Mouse (Mus musculus) T-helper 1 cell (primary cell): Measurements from ENCODE around the gene Stard10.

Experiments used
- in situ Hi-C: fragments of 300-600 bp; cut with MboI, MseI; formaldehyde crosslinking; loops from one replicate; pipeline ENCODE4 v1.15.1; 2025; ENCODE audit warnings: high pct_unique_total_duplicates

Gene Stard10

GRCm38 (mm10) chr7:101301361-101301880 lies 15.5 kb upstream of the Stard10 start:
- in situ Hi-C loops, result loop anchor here (10.0 kb wide), 1 partner anchor 653 kb away; no protein-coding TSS in a partner anchor

GRCm38 (mm10) chr7:101301881-101302456 lies 14.9 kb upstream of the Stard10 start, which contains the start of gene Atg16l2:
Gene Atg16l2, minus strand, starts transcription at chr7:101302251.
- in situ Hi-C loops, result loop anchor here (10.0 kb wide), 1 partner anchor 653 kb away; no protein-coding TSS in a partner anchor

GRCm38 (mm10) chr7:101302691-101303090 lies 14.2 kb upstream of the Stard10 start:
- in situ Hi-C loops, result loop anchor here (10.0 kb wide), 1 partner anchor 652 kb away; no protein-coding TSS in a partner anchor

GRCm38 (mm10) chr7:101306841-101307240 lies 10.0 kb upstream of the Stard10 start:
- in situ Hi-C loops, result loop anchor here (10.0 kb wide), 1 partner anchor 648 kb away; no protein-coding TSS in a partner anchor

- in situ Hi-C loops, result loop anchor here (10.0 kb wide), 2 partner anchors 65 to 645 kb away; no protein-coding TSS in a partner anchor
Observed at GRCm38 (mm10) chr7:101309985-101310326, 6.9 kb upstream of the Stard10 start.

- in situ Hi-C loops, result loop anchor here (10.0 kb wide), 1 partner anchor 64 kb away; no protein-coding TSS in a partner anchor
Observed at GRCm38 (mm10) chr7:101310327-101311028, 6.4 kb upstream of the Stard10 start.

- in situ Hi-C loops, result loop anchor here (10.0 kb wide), 1 partner anchor 64 kb away; no protein-coding TSS in a partner anchor
Observed at GRCm38 (mm10) chr7:101311061-101311460, 5.8 kb upstream of the Stard10 start.

GRCm38 (mm10) chr7:101313033-101313432 lies 3.9 kb upstream of the Stard10 start:
- in situ Hi-C loops, result loop anchor here (10.0 kb wide), 1 partner anchor 62 kb away; no protein-coding TSS in a partner anchor

GRCm38 (mm10) chr7:101314396-101314795 lies 2.5 kb upstream of the Stard10 start:
- in situ Hi-C loops, result loop anchor here (10.0 kb wide), 1 partner anchor 60 kb away; no protein-coding TSS in a partner anchor

- in situ Hi-C loops, result loop anchor here (10.0 kb wide), 1 partner anchor 59 kb away; no protein-coding TSS in a partner anchor
Observed at GRCm38 (mm10) chr7:101315699-101316098, 1.2 kb upstream of the Stard10 start.

GRCm38 (mm10) chr7:101316591-101317001 lies 290 bp upstream of the Stard10 start:
- in situ Hi-C loops, result loop anchor here (10.0 kb wide), 1 partner anchor 58 kb away; no protein-coding TSS in a partner anchor

GRCm38 (mm10) chr7:101318848-101319247 lies 2.0 kb downstream of the Stard10 start:
- in situ Hi-C loops, result loop anchor here (10.0 kb wide), 1 partner anchor 56 kb away; no protein-coding TSS in a partner anchor

- in situ Hi-C loops, result loop anchor here (10.0 kb wide), 1 partner anchor 55 kb away; no protein-coding TSS in a partner anchor
Observed at GRCm38 (mm10) chr7:101319796-101320195, 2.9 kb downstream of the Stard10 start.

- in situ Hi-C loops, result no loop called here
Observed at GRCm38 (mm10) chr7:101320399-101321217, 3.7 kb downstream of the Stard10 start.

GRCm38 (mm10) chr7:101321218-101321827 lies 4.4 kb downstream of the Stard10 start:
- in situ Hi-C loops, result no loop called here

- in situ Hi-C loops, result no loop called here
Observed at GRCm38 (mm10) chr7:101323141-101323594, 6.3 kb downstream of the Stard10 start.

- in situ Hi-C loops, result no loop called here
Observed at GRCm38 (mm10) chr7:101324142-101324962, 7.5 kb downstream of the Stard10 start.

- in situ Hi-C loops, result no loop called here
Observed at GRCm38 (mm10) chr7:101326006-101326405, 9.1 kb downstream of the Stard10 start.

GRCm38 (mm10) chr7:101327263-101327662 lies 10.4 kb downstream of the Stard10 start:
- in situ Hi-C loops, result no loop called here

GRCm38 (mm10) chr7:101327786-101328185 lies 10.9 kb downstream of the Stard10 start:
- in situ Hi-C loops, result no loop called here
